Mouse (Mus musculus) neural tube, embryonic 11.5 days (tissue): ENCODE measurements at regions not wholly inside any gene's neighbourhood (a gene's known extent, or its start where the extent isn't known, plus 50 kb on each side); places are given as distances from the start of the nearest gene placed in this dataset.

Experiments used
- ATAC-seq: fragments of 200-750 bp; cut with Nextera tagmentation; 2 replicates; pipeline ENCODE4 v1.8.0; 2017; ENCODE audit warnings: moderate number of reproducible peaks, mild to moderate bottlenecking, moderate TSS enrichment, moderate library complexity; ENCODE audit not compliant: insufficient read depth, low FRiP score, low TSS enrichment
- DNase-seq: peaks from one replicate; pipeline ENCODE4 v3.0.0-alpha.2; 2015; ENCODE audit warnings: low spot score
- H3K27ac ChIP-seq: fragments of 300-500 bp; sonication (generic); 2 replicates; pipeline ENCODE4 v1.5.1; 2014; ENCODE audit warnings: low read depth, mild to moderate bottlenecking, low read length
- H3K27me3 ChIP-seq: fragments of 300-500 bp; sonication (generic); 2 replicates; pipeline ENCODE4 v1.6.1; 2014; ENCODE audit warnings: mild to moderate bottlenecking, low read length, mixed read lengths; ENCODE audit not compliant: control insufficient read depth, insufficient read depth
- H3K36me3 ChIP-seq: fragments of 300-500 bp; sonication (generic); 2 replicates; pipeline ENCODE4 v1.6.1; 2014; ENCODE audit warnings: mild to moderate bottlenecking, low read length, moderate library complexity, mixed read lengths; ENCODE audit not compliant: control insufficient read depth, insufficient read depth
- H3K4me1 ChIP-seq: fragments of 300-500 bp; sonication (generic); 2 replicates; pipeline ENCODE4 v1.6.1; 2014; ENCODE audit warnings: low read length, mixed read lengths; ENCODE audit not compliant: control insufficient read depth, insufficient read depth
- H3K4me2 ChIP-seq: fragments of 300-500 bp; sonication (generic); 2 replicates; pipeline ENCODE4 v1.6.1; 2014; ENCODE audit warnings: low read depth, mild to moderate bottlenecking, moderate library complexity
- H3K4me3 ChIP-seq: fragments of 300-500 bp; sonication (generic); 2 replicates; pipeline ENCODE4 v1.5.1; 2014; ENCODE audit warnings: low read depth, low read length
- H3K9ac ChIP-seq: fragments of 300-500 bp; sonication (generic); 2 replicates; pipeline ENCODE4 v1.6.1; 2014; ENCODE audit warnings: mild to moderate bottlenecking, low read length
- H3K9me3 ChIP-seq: fragments of 300-500 bp; sonication (generic); 2 replicates; pipeline ENCODE4 v1.6.1; 2016; ENCODE audit warnings: low read length; ENCODE audit not compliant: control insufficient read depth
- WGBS: fragments of 180-500 bp; shearing (Covaris S2); extraction: QIAGEN DNeasy Blood & Tissue Kit; methylation state at CpG from one replicate; pipeline ENCODE4 v1.1.7; 2014; 5-methylcytosine and 5-hydroxymethylcytosine counted together

DNA sequence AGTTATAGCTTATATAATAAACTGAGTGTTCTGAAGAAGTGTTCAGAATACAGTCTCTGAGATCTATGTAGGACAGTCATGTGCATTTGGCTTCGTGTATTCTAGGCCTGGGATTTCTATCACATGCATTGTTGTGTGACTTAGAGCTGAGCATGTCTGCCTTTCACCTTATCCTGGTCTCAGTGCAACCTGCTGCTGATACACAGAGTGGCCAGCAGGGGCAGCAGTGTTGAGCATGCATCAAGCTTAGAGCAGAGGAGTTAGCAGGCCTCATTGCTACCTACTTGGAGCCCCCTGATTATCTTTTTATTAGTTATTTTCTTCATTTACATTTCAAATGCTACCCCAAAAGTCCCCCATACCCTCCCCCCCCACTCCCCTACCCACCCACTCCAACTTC lies 229.1 kb upstream of the Camk1g start:
- DNase-seq (peak; percentile 33), ATAC-seq (no peak)
- H3K4me2 ChIP-seq = no peak overlapping the region
- WGBS = 38% methylated on average over 1 of the region's 1 CpGs
- H3K27ac ChIP-seq = no peak overlapping the region
- no peaks in the 10 kb centered on the region for H3K27me3 ChIP-seq
- H3K9me3 ChIP-seq = no peaks in the 10 kb centered on the region
- H3K4me1 ChIP-seq = no peaks in the 10 kb centered on the region
- no peak overlapping the region for H3K4me3 ChIP-seq
- no peaks in the 10 kb centered on the region for H3K36me3 ChIP-seq
- no peak overlapping the region for H3K9ac ChIP-seq

DNA sequence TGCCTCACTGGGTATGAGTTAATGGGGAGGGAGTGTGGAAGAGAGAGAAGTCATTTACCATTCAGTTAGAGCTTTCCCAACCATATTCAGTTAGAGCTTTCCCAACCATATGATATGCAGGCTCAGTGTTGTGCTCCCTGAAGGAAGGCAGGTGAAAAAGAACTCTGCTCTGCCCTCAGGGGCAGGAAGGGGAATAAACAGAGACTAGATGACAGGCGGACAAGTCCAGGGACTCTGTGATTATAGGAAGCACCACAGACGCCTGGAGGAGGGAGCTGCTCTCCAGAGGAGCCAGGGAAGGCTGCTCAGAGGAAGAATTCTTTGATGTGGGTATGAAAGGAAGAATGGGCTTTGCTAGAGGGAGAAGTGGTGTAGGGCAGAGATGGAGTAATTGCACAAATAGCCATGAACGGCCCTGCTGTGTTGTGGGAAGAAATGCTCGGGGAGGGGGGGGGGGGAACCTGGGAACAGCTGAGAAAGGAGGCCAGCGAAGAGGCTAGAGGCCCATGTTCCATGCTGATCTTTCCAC lies 220.3 kb upstream of the Camk1g start:
- H3K36me3 ChIP-seq = no peaks in the 10 kb centered on the region
- no peak overlapping the region for H3K9ac ChIP-seq
- H3K9me3 ChIP-seq = no peaks in the 10 kb centered on the region
- no peak overlapping the region for H3K4me3 ChIP-seq
- ATAC-seq (no peak; the same call in 1 of the 2 replicates), DNase-seq (no peak)
- no peak overlapping the region for H3K27ac ChIP-seq
- peaks cover 7% of the 10 kb centered on the region; the same call in 1 of the 2 replicates for H3K4me1 ChIP-seq
- WGBS = 7% methylated on average over 5 of the region's 5 CpGs
- no peak overlapping the region for H3K4me2 ChIP-seq
- no peaks in the 10 kb centered on the region for H3K27me3 ChIP-seq

- ATAC-seq (peak; percentile 65), DNase-seq (peak; percentile 86)
- 25% methylated on average over 12 of the region's 12 CpGs for WGBS
- Histone ChIP-seq H3K9ac (no peak overlapping the region), H3K4me3 (no peak overlapping the region), H3K27me3 (no peaks in the 10 kb centered on the region), H3K4me2 (no peak overlapping the region), H3K36me3 (no peaks in the 10 kb centered on the region), H3K9me3 (no peaks in the 10 kb centered on the region), H3K4me1 (peaks cover 7% of the 10 kb centered on the region; the same call in 1 of the 2 replicates), H3K27ac (no peak overlapping the region)
Observed at GRCm38 (mm10) chr1:193588477-193589464, 218.7 kb upstream of the Camk1g start.

- Histone ChIP-seq H3K4me2 (no peak overlapping the region), H3K4me1 (peaks cover 7% of the 10 kb centered on the region; the same call in 1 of the 2 replicates), H3K4me3 (no peak overlapping the region), H3K27me3 (no peaks in the 10 kb centered on the region), H3K36me3 (no peaks in the 10 kb centered on the region), H3K9me3 (no peaks in the 10 kb centered on the region), H3K9ac (no peak overlapping the region), H3K27ac (no peak overlapping the region)
- 87% methylated on average over 2 of the region's 2 CpGs for WGBS
- ATAC-seq (no peak), DNase-seq (no peak)
Observed at GRCm38 (mm10) chr1:193587317-193587716, 217.2 kb upstream of the Camk1g start.

- WGBS = 75% methylated on average over 6 of the region's 6 CpGs
- no peaks in the 10 kb centered on the region for H3K9me3 ChIP-seq
- no peaks in the 10 kb centered on the region for H3K36me3 ChIP-seq
- no peak overlapping the region for H3K9ac ChIP-seq
- DNase-seq (no peak), ATAC-seq (no peak)
- H3K4me1 ChIP-seq = peaks cover 7% of the 10 kb centered on the region; the same call in 1 of the 2 replicates
- H3K4me2 ChIP-seq = no peak overlapping the region
- H3K27me3 ChIP-seq = no peaks in the 10 kb centered on the region
- H3K27ac ChIP-seq = no peak overlapping the region
- H3K4me3 ChIP-seq = no peak overlapping the region
Observed at GRCm38 (mm10) chr1:193586896-193587295, 216.8 kb upstream of the Camk1g start.

GRCm38 (mm10) chr1:193583791-193584190 lies 213.7 kb upstream of the Camk1g start:
- Histone ChIP-seq H3K4me3 (no peak overlapping the region), H3K4me2 (no peak overlapping the region), H3K27me3 (no peaks in the 10 kb centered on the region), H3K9ac (no peak overlapping the region), H3K36me3 (no peaks in the 10 kb centered on the region), H3K27ac (no peak overlapping the region), H3K9me3 (no peaks in the 10 kb centered on the region), H3K4me1 (peaks cover 2% of the 10 kb centered on the region; the same call in 1 of the 2 replicates)
- 88% methylated on average over 2 of the region's 2 CpGs for WGBS
- DNase-seq (no peak), ATAC-seq (no peak)

DNA sequence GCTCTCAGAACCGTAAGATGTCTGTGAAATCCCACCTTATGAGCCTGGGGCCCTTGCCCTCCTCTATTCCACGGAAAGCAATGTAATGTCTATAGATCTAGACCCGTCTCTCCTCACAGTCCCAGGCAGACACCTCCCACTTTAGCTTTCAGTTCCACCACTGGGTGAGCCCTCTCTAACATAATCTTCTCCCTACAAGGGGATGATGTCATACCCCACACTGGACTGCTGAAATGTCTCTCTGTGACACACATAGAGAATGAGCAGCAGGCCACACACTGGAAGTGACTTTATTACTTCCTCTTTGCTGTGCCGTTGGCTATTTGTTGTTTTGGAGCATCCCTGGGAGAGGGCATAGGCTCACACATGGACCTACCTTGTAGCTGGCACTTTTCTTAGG lies 210.3 kb upstream of the Camk1g start:
- Histone ChIP-seq H3K27me3 (no peaks in the 10 kb centered on the region), H3K9me3 (no peaks in the 10 kb centered on the region), H3K27ac (no peak overlapping the region), H3K9ac (no peak overlapping the region), H3K4me2 (no peak overlapping the region), H3K36me3 (no peaks in the 10 kb centered on the region), H3K4me3 (no peak overlapping the region), H3K4me1 (no peaks in the 10 kb centered on the region)
- ATAC-seq (no peak), DNase-seq (no peak)
- 76% methylated on average over 4 of the region's 4 CpGs for WGBS

GRCm38 (mm10) chr1:193579671-193580070 lies 209.6 kb upstream of the Camk1g start:
- no peak overlapping the region for H3K9ac ChIP-seq
- H3K4me3 ChIP-seq = no peak overlapping the region
- no peaks in the 10 kb centered on the region for H3K4me1 ChIP-seq
- H3K4me2 ChIP-seq = no peak overlapping the region
- 56% methylated on average over 3 of the region's 3 CpGs for WGBS
- DNase-seq (no peak), ATAC-seq (no peak)
- no peaks in the 10 kb centered on the region for H3K36me3 ChIP-seq
- no peaks in the 10 kb centered on the region for H3K9me3 ChIP-seq
- no peaks in the 10 kb centered on the region for H3K27me3 ChIP-seq
- no peak overlapping the region for H3K27ac ChIP-seq
